Mouse (Mus musculus) heart, embryonic 15.5 days (tissue): ENCODE results near the gene Ipp. TPM values are rescaled to one million over a fixed set of nuclear protein-coding genes. Genes with fewer than 3 reads are reported as not detected.

Experiments used
- ATAC-seq: fragments of 200-750 bp; cut with Nextera tagmentation; replicated peaks from 2 replicates; pipeline ENCODE4 v1.8.0; 2017; ENCODE audit warnings: low read depth, moderate TSS enrichment; ENCODE audit not compliant: insufficient number of reproducible peaks, insufficient read depth, low FRiP score
- H3K27ac ChIP-seq: fragments of 300-500 bp; sonication (generic); 2 replicates; pipeline ENCODE4 v1.5.1; 2015; ENCODE audit warnings: mild to moderate bottlenecking, inconsistent platforms
- H3K27me3 ChIP-seq: fragments of 300-500 bp; sonication (generic); 2 replicates; pipeline ENCODE4 v1.6.1; 2015; ENCODE audit warnings: inconsistent platforms
- H3K36me3 ChIP-seq: fragments of 300-500 bp; sonication (generic); 2 replicates; pipeline ENCODE4 v1.6.1; 2015; ENCODE audit warnings: mild to moderate bottlenecking, inconsistent platforms
- H3K4me1 ChIP-seq: fragments of 300-500 bp; sonication (generic); replicated peaks from 2 replicates; pipeline ENCODE4 v1.6.1; 2015; ENCODE audit warnings: inconsistent platforms
- H3K4me2 ChIP-seq: fragments of 300-500 bp; sonication (generic); 2 replicates; pipeline ENCODE4 v1.6.1; 2015; ENCODE audit warnings: inconsistent platforms, mild to moderate bottlenecking, moderate library complexity
- H3K4me3 ChIP-seq: fragments of 300-500 bp; sonication (generic); 2 replicates; pipeline ENCODE4 v1.5.1; 2015; ENCODE audit warnings: mild to moderate bottlenecking, inconsistent platforms
- H3K9ac ChIP-seq: fragments of 300-500 bp; sonication (generic); 2 replicates; pipeline ENCODE4 v1.6.1; 2015; ENCODE audit warnings: mild to moderate bottlenecking, inconsistent platforms
- H3K9me3 ChIP-seq: fragments of 300-500 bp; sonication (generic); replicated peaks from 2 replicates; pipeline ENCODE4 v1.6.1; 2016; ENCODE audit warnings: inconsistent platforms
- WGBS: fragments of 180-500 bp; shearing (Covaris S2); methylation state at CpG from one replicate; pipeline ENCODE4 v1.1.7; 2015; ENCODE audit warnings: mixed read lengths; 5-methylcytosine and 5-hydroxymethylcytosine counted together
- polyA plus RNA-seq: library from polyadenylated mRNA; unstranded; fragments of >200 nt; fragmentation: Nextera tagmentation; extraction: Ambion mirVana; gene quantifications from 2 replicates; pipeline ENCODE4 v1.2.1, GENCODE M21; 2015

Ipp gene
- polyA plus RNA-seq, 1 experiment from 2014 or later: 14.8 TPM

GRCm38 (mm10) chr4:116558151-116558882, 51.0 kb downstream of the Ipp start:
- H3K27ac ChIP-seq: peak overlapping the region; percentile 97

More at GRCm38 (mm10) chr4:116558151-116558882, 51.0 kb downstream of the Ipp start:
- Histone ChIP-seq H3K9me3 (no peaks in the 10 kb centered on the region), H3K4me3 (peak overlapping the region; percentile 78), H3K9ac (peak overlapping the region; percentile 86), H3K4me2 (peak overlapping the region; percentile 86), H3K36me3 (peaks cover 8% of the 10 kb centered on the region; the same call in 1 of the 2 replicates), H3K4me1 (peaks cover 9% of the 10 kb centered on the region), H3K27me3 (no peaks in the 10 kb centered on the region)
- ATAC-seq: no peak
- WGBS: 2% methylated on average over 15 of the region's 15 CpGs

Other genes with a start within 250 kb of the Ipp start
- 16.8 and 20.3 TPM in 2 replicates for gene Mast2, start 43.4 kb upstream of the Ipp start, polyA plus RNA-seq
- gene Tmem69, start 48.4 kb downstream of the Ipp start, polyA plus RNA-seq: 24.7 and 26.9 TPM in 2 replicates
- 24.4 and 28.0 TPM in 2 replicates for gene Gpbp1l1, start 50.1 kb downstream of the Ipp start, polyA plus RNA-seq
- gene Ccdc17, start 89.1 kb downstream of the Ipp start, polyA plus RNA-seq: 4.3 and 4.5 TPM in 2 replicates
- 68.6 and 75.0 TPM in 2 replicates for gene Nasp, start 120.4 kb downstream of the Ipp start, polyA plus RNA-seq
- 501 and 616 TPM in 2 replicates for gene Akr1a1, start 144.1 kb downstream of the Ipp start, polyA plus RNA-seq
- 850 and 967 TPM in 2 replicates for gene Prdx1, start 178.0 kb downstream of the Ipp start, polyA plus RNA-seq
- 33.9 and 34.1 TPM in 2 replicates for gene Mmachc, start 200.9 kb downstream of the Ipp start, polyA plus RNA-seq
- 13.2 and 18.0 TPM in 2 replicates for gene Ccdc163, start 201.0 kb downstream of the Ipp start, polyA plus RNA-seq
- 3.0 and 3.1 TPM in 2 replicates for gene Tesk2, start 213.4 kb downstream of the Ipp start, polyA plus RNA-seq